Mouse (Mus musculus): ENCODE results near the gene Upk3bl.

GRCm38 (mm10) chr5:136057085-136057484 is 2.8 kb downstream of the Upk3bl start:
- no peak for TF ChIP-seq GATA1 (IDR thresholded peaks at IDR 0.05; ENCODE audit: borderline replicate concordance, low read length)
- TF ChIP-seq FLI1 (IDR thresholded peaks at IDR 0.05; ENCODE audit: low read length) = no peak

Measured in megakaryocyte, embryonic 14.5 days (primary cell).